Comparison of ENCODE assay signal across 8 mouse cellular contexts in the genomic region with DNA sequence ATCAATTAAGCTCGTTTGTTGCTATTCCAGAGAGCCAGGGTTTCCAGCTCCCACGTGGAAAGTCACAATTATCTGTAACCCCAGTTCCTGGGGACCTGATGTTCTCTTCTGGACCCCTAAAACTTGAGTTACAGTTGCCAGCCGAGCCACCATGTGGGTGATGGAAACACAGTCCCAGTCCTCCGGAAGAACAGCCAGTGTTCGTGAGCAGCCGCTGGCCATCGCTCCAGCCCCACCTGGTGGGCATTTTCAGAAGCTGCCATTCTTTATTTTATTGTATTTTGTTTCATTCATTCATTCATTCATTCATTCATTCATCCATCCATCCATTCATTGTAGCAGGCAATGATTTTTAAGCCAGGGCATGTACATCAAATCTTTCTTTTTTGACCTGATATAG. TPM values are rescaled to one million over a fixed set of nuclear protein-coding genes. Genes with fewer than 3 reads are reported as not detected.
DNase-seq lines count a peak whose midpoint lies in the region; ATAC-seq and TF ChIP-seq lines count a peak whose summit lies in the region.

No protein-coding gene starts in this region.

- H3K9ac ChIP-seq in limb, embryonic 14.5 days (ENCODE audit: low read depth, low read length, severe bottlenecking): no peak overlapping the region

- H3K27ac ChIP-seq in left cerebral cortex, adult 2 months: no peak overlapping the region
- no peak overlapping the region for H3K27ac ChIP-seq in limb, embryonic 14.5 days (replicated peaks; ENCODE audit: low read depth, low read length)

- WGBS in limb, embryonic 14.5 days: 30% methylated on average over 7 of the region's 7 CpGs

- no peaks in the 10 kb centered on the region for H3K9me3 ChIP-seq in limb, embryonic 14.5 days (ENCODE audit: control insufficient read depth, low read length)

- 0 out of 2 replicates have a peak, but pooled peaks cover 2% of the 10 kb centered on the region for H3K4me1 ChIP-seq in limb, embryonic 14.5 days (ENCODE audit: control insufficient read depth, insufficient read depth, low read length)

- no peak for TF ChIP-seq POLR2A in limb, embryonic 14.5 days (IDR thresholded peaks at IDR 0.05; ENCODE audit: borderline replicate concordance, extremely low read depth, insufficient read depth, insufficient read length)

- intact Hi-C loops in left cerebral cortex, adult 2 months (cut with DNase I): loop anchor here (2.0 kb wide), 1 partner anchor 603 kb away; no protein-coding TSS in a partner anchor

- DNase-seq in cerebellum, adult 11 months: peak; percentile 20
- DNase-seq in cerebellum, adult 9-10 months: no peak
- DNase-seq in left cerebral cortex, adult 2 months (ENCODE audit: extremely low spot score in 1 of 2, low spot score in 2 of 2): no peak
- no peak for DNase-seq in left cerebral cortex, adult 8-10 months (ENCODE audit: low spot score in 2 of 2)
- peak; percentile 17 for DNase-seq in adipocyte (ENCODE audit: low spot score)
- peak; percentile 20 for DNase-seq in limb, embryonic 14.5 days (ENCODE audit: low spot score)
- DNase-seq in urinary bladder, postnatal 10 days (ENCODE audit: low spot score): no peak

- H3K36me3 ChIP-seq in limb, embryonic 14.5 days (ENCODE audit: control insufficient read depth, insufficient read depth, low read length): peaks cover 29% of the 10 kb centered on the region

- H3K27me3 ChIP-seq in limb, embryonic 14.5 days (ENCODE audit: control insufficient read depth, insufficient read depth, low read length): no peaks in the 10 kb centered on the region

- ATAC-seq in limb, embryonic 14.5 days (ENCODE audit: low FRiP score, low read depth): no peak
- ATAC-seq in megakaryocyte, adult 5-6 weeks (ENCODE audit: poor library complexity, severe bottlenecking): no peak

- H3K4me3 ChIP-seq in left cerebral cortex, adult 2 months: no peak overlapping the region
- H3K4me3 ChIP-seq in limb, embryonic 14.5 days (replicated peaks; ENCODE audit: low read length): no peak overlapping the region

- H3K4me2 ChIP-seq in limb, embryonic 14.5 days (replicated peaks; ENCODE audit: low read depth, low read length, severe bottlenecking): no peak overlapping the region

- peak; percentile 73 for TF ChIP-seq CTCF in left cerebral cortex, adult 2 months (IDR thresholded peaks at IDR 0.05)

RNA-seq across cellular contexts. Expression of a gene that starts 14.0 kb away (rescaled TPM):
- 10 to 100 TPM; 34.5 to 38.2 TPM for total RNA-seq in left cerebral cortex, adult 2 months (2021)
- 10 to 100 TPM; 39.6 to 42.3 (median 40.3) TPM for total RNA-seq in left cerebral cortex, adult 8-10 months (2022)
- 35.8 and 37.0 TPM in 2 replicates for polyA plus RNA-seq in limb, embryonic 14.5 days (2012; rRNA removed)
- polyA plus RNA-seq in limb, embryonic 14.5 days (2014; fragmentation: Nextera tagmentation; extraction: Ambion mirVana): 50.8 and 60.5 TPM in 2 replicates
- total RNA-seq in megakaryocyte, adult 5-6 weeks (2015): 24.5 and 31.4 TPM in 2 replicates
- total RNA-seq in megakaryocyte, adult 5-6 weeks (2017): 25.9 and 26.3 TPM in 2 replicates

Comparison
In these comparisons a context has a peak if more than half of its experiments do, and no peak if none do; other contexts are left out.
1. DNase-seq: peak in cerebellum, adult 11 months (single experiment), adipocyte (single experiment) and limb, embryonic 14.5 days (single experiment); none in cerebellum, adult 9-10 months (single experiment), left cerebral cortex, adult 2 months (0 of 2), left cerebral cortex, adult 8-10 months (0 of 2) and urinary bladder, postnatal 10 days (single experiment).